Mouse (Mus musculus) heart, embryonic 13.5 days (tissue): ENCODE results near the gene BC025920. TPM values are rescaled to one million over a fixed set of nuclear protein-coding genes. Genes with fewer than 3 reads are reported as not detected.

Experiments
- ATAC-seq: fragments of 200-750 bp; cut with Nextera tagmentation; 2 replicates; pipeline ENCODE4 v1.8.0; 2017; ENCODE audit warnings: moderate TSS enrichment; ENCODE audit not compliant: insufficient number of reproducible peaks, low FRiP score, low TSS enrichment; ENCODE audit errors: extremely low read depth
- H3K27ac ChIP-seq: fragments of 300-500 bp; sonication (generic); replicated peaks from 2 replicates; pipeline ENCODE4 v1.5.1; 2015; ENCODE audit warnings: moderate library complexity, mild to moderate bottlenecking, inconsistent platforms
- H3K27me3 ChIP-seq: fragments of 300-500 bp; sonication (generic); replicated peaks from 2 replicates; pipeline ENCODE4 v1.6.1; 2015; ENCODE audit warnings: mild to moderate bottlenecking, inconsistent platforms
- H3K36me3 ChIP-seq: fragments of 300-500 bp; sonication (generic); 2 replicates; pipeline ENCODE4 v1.6.1; 2015; ENCODE audit warnings: mild to moderate bottlenecking, inconsistent platforms
- H3K4me1 ChIP-seq: fragments of 300-500 bp; sonication (generic); 2 replicates; pipeline ENCODE4 v1.6.1; 2015; ENCODE audit warnings: inconsistent platforms
- H3K4me2 ChIP-seq: fragments of 300-500 bp; sonication (generic); 2 replicates; pipeline ENCODE4 v1.6.1; 2015; ENCODE audit warnings: inconsistent platforms, mild to moderate bottlenecking, moderate library complexity
- H3K4me3 ChIP-seq: fragments of 300-500 bp; sonication (generic); 2 replicates; pipeline ENCODE4 v1.5.1; 2015; ENCODE audit warnings: moderate library complexity, mild to moderate bottlenecking, inconsistent platforms
- H3K9ac ChIP-seq: fragments of 300-500 bp; sonication (generic); 2 replicates; pipeline ENCODE4 v1.6.1; 2015; ENCODE audit warnings: inconsistent platforms, mild to moderate bottlenecking, moderate library complexity
- H3K9me3 ChIP-seq: fragments of 300-500 bp; sonication (generic); 2 replicates; pipeline ENCODE4 v1.6.1; 2016; ENCODE audit warnings: inconsistent platforms
- WGBS: fragments of 180-500 bp; shearing (Covaris S2); methylation state at CpG from one replicate; pipeline ENCODE4 v1.1.7; 2015; ENCODE audit warnings: mixed read lengths; 5-methylcytosine and 5-hydroxymethylcytosine counted together
- polyA plus RNA-seq: library from polyadenylated mRNA; unstranded; fragments of >200 nt; fragmentation: Nextera tagmentation; extraction: Ambion mirVana; gene quantifications from 2 replicates; pipeline ENCODE4 v1.2.1, GENCODE M21; 2015

Gene BC025920
- polyA plus RNA-seq, 1 experiment from 2014 or later: 0.44 TPM

- Histone ChIP-seq H3K9ac (peak overlapping the region; percentile 79), H3K27me3 (0 out of 2 replicates have a peak, but pooled peaks cover 3% of the 10 kb centered on the region), H3K4me3 (peak overlapping the region; percentile 58), H3K36me3 (peaks cover 16% of the 10 kb centered on the region), H3K9me3 (no peaks in the 10 kb centered on the region), H3K4me1 (peaks cover 36% of the 10 kb centered on the region), H3K4me2 (peak overlapping the region; percentile 72), H3K27ac (peak overlapping the region; percentile 97)
- ATAC-seq: no peak
- 2% methylated on average over 14 of the region's 14 CpGs for WGBS
Observed at GRCm38 (mm10) chr10:81605666-81605973, 450 bp upstream of the BC025920 start.

DNA sequence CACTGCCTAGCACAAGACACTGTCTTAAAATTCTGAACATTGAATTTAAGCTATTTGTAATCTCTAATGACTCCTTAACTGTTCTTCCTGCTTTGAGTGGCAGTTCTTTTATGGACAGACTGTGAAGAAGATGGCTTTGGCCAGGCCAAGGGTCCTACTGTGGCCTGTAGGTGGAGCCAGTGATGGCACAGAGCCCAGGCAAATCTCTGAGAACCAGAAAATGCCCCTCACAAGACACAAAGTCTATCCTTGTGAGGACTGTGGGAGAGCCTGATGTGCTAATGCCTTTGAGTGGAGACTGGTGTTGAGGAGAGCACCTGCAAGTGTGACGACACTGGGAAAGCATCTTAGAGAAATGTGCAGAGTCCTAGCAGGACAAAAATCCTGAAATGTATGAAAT, 2.2 kb downstream of the BC025920 start:
- H3K4me3 ChIP-seq: no peak overlapping the region
- WGBS: 89% methylated on average over 1 of the region's 1 CpGs
- no peak overlapping the region for H3K4me2 ChIP-seq
- peaks cover 14% of the 10 kb centered on the region for H3K4me1 ChIP-seq
- ATAC-seq: no peak
- no peak overlapping the region for H3K27ac ChIP-seq
- H3K9me3 ChIP-seq: peaks cover 10% of the 10 kb centered on the region; the same call in 1 of the 2 replicates
- 0 out of 2 replicates have a peak, but pooled peaks cover 3% of the 10 kb centered on the region for H3K27me3 ChIP-seq
- H3K9ac ChIP-seq: no peak overlapping the region
- H3K36me3 ChIP-seq: peaks cover 16% of the 10 kb centered on the region

DNA sequence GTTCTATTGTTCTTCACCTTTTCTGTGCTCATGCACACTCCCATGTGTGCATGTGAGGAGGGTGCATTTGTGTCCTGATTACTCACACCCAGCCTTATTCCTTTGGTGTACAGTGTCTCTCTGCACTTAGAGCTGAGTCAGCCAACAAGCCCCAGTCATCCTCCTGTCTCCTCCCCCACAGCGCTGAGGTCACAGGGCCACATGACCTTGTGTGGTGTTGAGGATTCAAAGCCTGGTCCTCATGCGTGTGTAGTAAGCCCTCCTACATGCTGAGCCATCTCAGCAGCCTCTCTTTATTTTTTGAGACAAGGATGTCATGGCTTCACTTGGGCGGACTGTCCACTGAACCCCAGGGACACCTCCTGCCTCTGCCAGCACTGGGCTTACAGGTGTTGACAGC, 6.7 kb downstream of the BC025920 start:
- ATAC-seq: no peak
- WGBS: 58% methylated on average over 3 of the region's 3 CpGs
- Histone ChIP-seq H3K9me3 (peaks cover 10% of the 10 kb centered on the region; the same call in 1 of the 2 replicates), H3K27me3 (0 out of 2 replicates have a peak, but pooled peaks cover 3% of the 10 kb centered on the region), H3K4me2 (no peak overlapping the region), H3K4me1 (no peaks in the 10 kb centered on the region), H3K36me3 (peaks cover 16% of the 10 kb centered on the region), H3K4me3 (no peak overlapping the region), H3K27ac (no peak overlapping the region), H3K9ac (no peak overlapping the region)

GRCm38 (mm10) chr10:81615486-81615885, 9.4 kb downstream of the BC025920 start:
- no peak overlapping the region for H3K4me3 ChIP-seq
- no peak overlapping the region for H3K27ac ChIP-seq
- no peak for ATAC-seq
- no peak overlapping the region for H3K9ac ChIP-seq
- no peak overlapping the region for H3K4me2 ChIP-seq
- no peaks in the 10 kb centered on the region for H3K36me3 ChIP-seq
- H3K27me3 ChIP-seq: no peaks in the 10 kb centered on the region
- H3K4me1 ChIP-seq: no peaks in the 10 kb centered on the region
- H3K9me3 ChIP-seq: peaks cover 10% of the 10 kb centered on the region; the same call in 1 of the 2 replicates
- WGBS: 69% methylated on average over 6 of the region's 6 CpGs

DNA sequence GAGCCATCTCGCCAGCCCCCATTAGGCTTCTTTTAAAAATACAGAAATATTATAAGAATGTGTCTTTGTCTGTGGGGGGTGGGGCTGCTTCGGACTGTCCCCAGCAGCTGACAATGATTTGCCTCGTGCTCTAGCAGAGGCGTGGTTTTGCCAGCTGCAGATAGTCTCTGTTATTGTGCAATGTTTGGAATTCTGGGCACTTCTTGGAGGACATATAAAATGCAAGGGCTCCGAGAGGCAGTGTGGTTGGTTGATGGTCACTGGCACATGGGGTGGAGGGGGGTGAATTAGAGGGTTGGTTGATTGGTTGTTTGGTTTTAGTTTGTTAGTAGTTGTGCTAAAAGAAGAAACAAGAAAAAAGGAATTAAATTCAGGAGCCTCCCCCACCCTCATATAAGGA, 13.9 kb downstream of the BC025920 start:
- no peak overlapping the region for H3K27ac ChIP-seq
- no peak overlapping the region for H3K4me2 ChIP-seq
- no peaks in the 10 kb centered on the region for H3K9me3 ChIP-seq
- no peak overlapping the region for H3K4me3 ChIP-seq
- no peak overlapping the region for H3K9ac ChIP-seq
- H3K27me3 ChIP-seq: no peaks in the 10 kb centered on the region
- H3K36me3 ChIP-seq: peaks cover 42% of the 10 kb centered on the region
- WGBS: 72% methylated on average over 5 of the region's 5 CpGs
- no peak for ATAC-seq
- H3K4me1 ChIP-seq: no peaks in the 10 kb centered on the region

GRCm38 (mm10) chr10:81620786-81621185, 14.7 kb downstream of the BC025920 start:
- H3K36me3 ChIP-seq: peaks cover 50% of the 10 kb centered on the region
- no peak for ATAC-seq
- no peaks in the 10 kb centered on the region for H3K9me3 ChIP-seq
- H3K4me3 ChIP-seq: no peak overlapping the region
- WGBS: 51% methylated on average over 9 of the region's 9 CpGs
- no peaks in the 10 kb centered on the region for H3K27me3 ChIP-seq
- no peak overlapping the region for H3K9ac ChIP-seq
- no peaks in the 10 kb centered on the region for H3K4me1 ChIP-seq
- H3K4me2 ChIP-seq: no peak overlapping the region
- H3K27ac ChIP-seq: no peak overlapping the region

DNA sequence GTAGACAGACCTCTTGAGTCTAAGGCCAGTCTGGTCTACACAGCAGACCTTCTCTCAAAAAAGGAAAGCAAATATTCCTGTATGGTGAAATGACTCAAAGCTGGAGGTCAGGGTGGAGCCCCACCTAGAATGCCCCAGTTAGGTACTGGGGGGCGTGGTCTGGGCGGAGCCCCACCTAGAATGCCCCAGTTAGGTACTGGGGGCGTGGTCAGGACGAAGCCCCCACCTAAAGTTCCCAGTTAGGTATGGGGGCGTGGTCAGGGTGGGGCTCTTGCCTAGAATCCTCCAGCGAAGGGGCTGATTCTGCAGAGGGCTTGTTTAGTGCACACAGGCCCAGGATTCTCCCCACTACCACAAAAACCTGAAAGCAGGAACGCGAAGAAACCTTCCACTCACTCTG, 17.4 kb downstream of the BC025920 start:
- WGBS: 53% methylated on average over 8 of the region's 8 CpGs
- no peak for ATAC-seq
- no peaks in the 10 kb centered on the region for H3K9me3 ChIP-seq
- H3K36me3 ChIP-seq: peaks cover 51% of the 10 kb centered on the region
- H3K4me3 ChIP-seq: no peak overlapping the region
- no peaks in the 10 kb centered on the region for H3K27me3 ChIP-seq
- no peak overlapping the region for H3K9ac ChIP-seq
- peaks cover 18% of the 10 kb centered on the region for H3K4me1 ChIP-seq
- no peak overlapping the region for H3K27ac ChIP-seq
- no peak overlapping the region for H3K4me2 ChIP-seq

- H3K4me3 ChIP-seq: peak overlapping the region; percentile 84
- WGBS: 84% methylated on average over 22 of the region's 22 CpGs
- peak overlapping the region; percentile 88 for H3K27ac ChIP-seq
- H3K36me3 ChIP-seq: peaks cover 45% of the 10 kb centered on the region
- H3K4me2 ChIP-seq: peak overlapping the region; percentile 92
- H3K9me3 ChIP-seq: no peaks in the 10 kb centered on the region
- peaks cover 18% of the 10 kb centered on the region for H3K4me1 ChIP-seq
- ATAC-seq: no peak
- H3K9ac ChIP-seq: peak overlapping the region; percentile 90
- H3K27me3 ChIP-seq: no peaks in the 10 kb centered on the region; the same call in 1 of the 2 replicates
Observed at GRCm38 (mm10) chr10:81626101-81626993, 20.3 kb downstream of the BC025920 start.

- H3K4me2 ChIP-seq: peak within 1 kb of the TSS; percentile 92
- H3K27ac ChIP-seq: peak within 1 kb of the TSS; percentile 88
- ATAC-seq: peak; percentile 77
- peaks cover 36% of the 10 kb centered on the region for H3K36me3 ChIP-seq
- WGBS: 6% methylated on average over 40 of the region's 40 CpGs
- peak within 1 kb of the TSS; percentile 84 for H3K4me3 ChIP-seq
- no peaks in the 10 kb centered on the region; the same call in 1 of the 2 replicates for H3K27me3 ChIP-seq
- no peaks in the 10 kb centered on the region for H3K9me3 ChIP-seq
- H3K9ac ChIP-seq: peak within 1 kb of the TSS; percentile 90
- H3K4me1 ChIP-seq: peaks cover 18% of the 10 kb centered on the region
Observed at GRCm38 (mm10) chr10:81626994-81627835, 21.1 kb downstream of the BC025920 start, which contains the start of gene Sirt6. Gene Sirt6 (minus strand): TSS chr10:81627797.

DNA sequence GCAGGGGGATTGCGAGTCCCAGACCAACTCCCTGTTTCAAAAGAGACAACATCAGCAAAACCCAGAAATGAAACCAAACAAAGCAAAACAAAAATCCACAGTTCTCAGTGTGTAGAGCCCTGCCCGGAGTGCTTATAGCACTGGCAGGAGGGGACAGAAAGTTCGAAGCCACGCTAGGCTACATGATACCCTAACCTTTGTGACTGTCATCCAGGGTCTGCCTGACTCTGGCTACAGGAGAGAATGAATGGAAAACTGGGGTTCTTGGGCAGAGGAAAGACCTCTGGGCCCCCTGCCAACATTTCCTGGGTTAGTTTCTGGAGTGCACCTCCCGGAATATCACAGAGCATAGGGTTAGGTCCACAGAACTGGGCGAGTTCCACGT, 21.8 kb downstream of the BC025920 start:
- Histone ChIP-seq H3K27me3 (no peaks in the 10 kb centered on the region; the same call in 1 of the 2 replicates), H3K4me2 (peak overlapping the region; percentile 92), H3K9ac (peak overlapping the region; percentile 90), H3K27ac (peak overlapping the region; percentile 88), H3K9me3 (no peaks in the 10 kb centered on the region), H3K4me1 (peaks cover 18% of the 10 kb centered on the region), H3K4me3 (peak overlapping the region; percentile 84), H3K36me3 (peaks cover 30% of the 10 kb centered on the region)
- ATAC-seq: no peak
- 52% methylated on average over 7 of the region's 7 CpGs for WGBS

DNA sequence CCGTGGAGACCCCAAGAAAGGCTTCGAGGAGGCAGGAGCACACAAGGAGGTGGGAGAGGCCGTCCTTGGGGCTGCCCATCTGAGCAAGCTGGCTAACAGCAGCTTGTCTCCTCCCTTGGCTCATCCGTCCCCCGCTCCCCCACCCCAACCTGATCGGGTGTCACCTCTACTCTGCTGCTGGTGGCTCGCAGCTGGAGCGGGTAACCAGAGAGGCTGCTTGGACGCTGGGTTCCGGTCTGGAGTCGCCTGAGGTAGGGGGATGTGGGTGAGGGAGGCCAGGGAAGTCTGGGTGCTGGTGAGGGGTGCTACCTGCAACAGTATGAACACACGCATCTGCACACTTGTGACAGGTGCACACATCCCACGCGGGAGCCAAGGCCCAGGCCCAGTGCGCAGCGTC, 22.3 kb downstream of the BC025920 start, which contains the start of gene Ankrd24:
Ankrd24 (plus strand) TSS at position 151 of the 400 bp plus-strand sequence.
- Histone ChIP-seq H3K4me3 (peak within 1 kb of the TSS; percentile 84), H3K4me2 (peak within 1 kb of the TSS; percentile 92), H3K4me1 (peaks cover 22% of the 10 kb centered on the region), H3K27me3 (no peaks in the 10 kb centered on the region; the same call in 1 of the 2 replicates), H3K36me3 (peaks cover 24% of the 10 kb centered on the region), H3K9ac (peak within 1 kb of the TSS; percentile 90), H3K9me3 (no peaks in the 10 kb centered on the region), H3K27ac (peak within 1 kb of the TSS; percentile 88)
- ATAC-seq: no peak
- WGBS: 78% methylated on average over 16 of the region's 16 CpGs
